Mouse (Mus musculus) left cerebral cortex, adult 6 months (tissue): ENCODE measurements around the gene Olfr1253. TPM values are rescaled to one million over a fixed set of nuclear protein-coding genes. Genes with fewer than 3 reads are reported as not detected.

Experiments
- long read RNA-seq, 2 experiments: library from polyadenylated mRNA; unstranded; transcript quantifications; one replicate each; pipeline ENCODE4 v2.0.0; 2019 to 2020
- polyA plus RNA-seq: library from polyadenylated mRNA; unstranded; fragments of <200 nt; fragmentation: Nextera tagmentation; gene quantifications from 2 replicates; pipeline ENCODE4 v1.2.3, GENCODE M21; 2021

Olfr1253 gene
- polyA plus RNA-seq = not detected in 2 replicates
- long read RNA-seq, experiment 1 = 0 reads
- long read RNA-seq, experiment 2 = 0 reads

DNA sequence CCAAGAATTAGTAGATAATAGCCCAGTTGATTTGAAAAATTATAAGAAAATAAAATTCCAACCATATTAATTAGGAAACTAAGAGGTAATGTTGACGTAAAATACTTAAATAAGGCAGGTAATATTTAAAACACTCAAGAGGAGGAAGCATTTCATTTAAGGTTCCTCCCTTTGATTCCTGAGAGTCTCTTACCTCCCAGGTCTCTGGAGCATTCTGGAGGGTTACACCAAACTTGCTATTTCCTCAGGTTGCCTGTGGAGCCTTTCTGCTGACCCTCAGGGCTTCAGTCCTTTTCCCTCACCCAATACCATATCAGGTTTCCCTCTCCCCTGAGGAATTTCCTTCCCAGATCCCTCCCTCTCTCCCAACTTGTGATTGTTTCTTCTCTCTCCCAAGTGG lies at the start of gene Olfr1253:
Olfr1253 (minus strand) TSS at position 101 of the 400 bp plus-strand sequence.

DNA sequence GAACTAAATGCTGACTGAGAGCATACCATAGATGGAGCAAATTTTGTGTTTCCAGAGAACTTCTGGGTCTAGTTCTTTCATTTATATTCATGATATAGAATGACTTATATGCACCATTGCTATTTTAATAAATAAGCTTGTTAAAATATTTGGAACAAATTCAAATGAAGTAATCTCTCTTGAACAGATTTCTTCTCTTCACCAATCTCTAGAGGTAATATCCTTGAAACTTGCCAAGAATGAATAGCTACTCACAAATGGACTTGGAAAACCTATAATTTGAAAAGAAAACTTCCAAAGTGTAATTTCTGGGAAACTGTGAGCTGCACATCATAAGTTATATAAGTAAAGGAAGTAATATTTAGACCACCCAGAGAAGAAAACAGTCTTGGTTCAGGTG lies 36.6 kb upstream of the Olfr1253 start, which contains the start of gene Olfr1254:
Olfr1254 (minus strand) TSS at position 101 of the 400 bp plus-strand sequence.

DNA sequence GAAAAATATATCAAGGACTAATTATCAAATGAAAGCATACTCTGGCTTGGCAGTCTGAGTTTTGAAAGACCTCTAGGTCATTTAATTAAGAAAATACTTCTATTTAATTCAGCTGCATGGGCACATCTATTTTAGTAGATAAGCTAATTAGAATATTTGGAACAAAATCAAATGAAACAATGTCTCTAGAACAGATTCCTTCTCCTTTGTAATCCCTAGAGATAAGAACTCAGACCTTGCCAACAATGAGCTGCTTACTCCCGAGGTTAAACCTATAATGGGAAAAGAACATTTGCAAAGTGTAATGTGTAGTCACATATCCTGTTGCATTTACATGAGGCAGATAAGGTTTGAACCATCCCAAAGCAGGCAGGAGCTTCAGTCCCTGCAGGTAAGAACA lies 32.0 kb downstream of the Olfr1253 start, which contains the start of gene Olfr1252:
Olfr1252 (minus strand) TSS at position 101 of the 400 bp plus-strand sequence.

Other genes with a start within 250 kb of the Olfr1253 start
- gene Olfr1243, start 225.6 kb downstream of the Olfr1253 start, polyA plus RNA-seq = not detected in 2 replicates
- not detected in 2 replicates for gene Olfr1245, start 178.6 kb downstream of the Olfr1253 start, polyA plus RNA-seq
- not detected in 2 replicates for gene Olfr1246, start 163.9 kb downstream of the Olfr1253 start, polyA plus RNA-seq
- not detected in 2 replicates for gene Olfr1247, start 143.0 kb downstream of the Olfr1253 start, polyA plus RNA-seq
- gene Olfr1248, start 138.8 kb downstream of the Olfr1253 start, polyA plus RNA-seq = not detected in 2 replicates
- not detected in 2 replicates for gene Olfr1249, start 122.1 kb downstream of the Olfr1253 start, polyA plus RNA-seq
- gene Olfr1250, start 95.6 kb downstream of the Olfr1253 start, polyA plus RNA-seq = not detected in 2 replicates
- gene Olfr1251, start 85.2 kb downstream of the Olfr1253 start, polyA plus RNA-seq = not detected in 2 replicates
- gene Olfr1252, start 32.1 kb downstream of the Olfr1253 start, polyA plus RNA-seq = not detected in 2 replicates
- not detected in 2 replicates for gene Olfr1254, start 36.5 kb upstream of the Olfr1253 start, polyA plus RNA-seq
- gene Olfr1255, start 55.0 kb upstream of the Olfr1253 start, polyA plus RNA-seq = not detected in 2 replicates
- not detected in 2 replicates for gene Olfr1256, start 84.5 kb upstream of the Olfr1253 start, polyA plus RNA-seq
- not detected in 2 replicates for gene Olfr48, start 91.1 kb upstream of the Olfr1253 start, polyA plus RNA-seq
- not detected in 2 replicates for gene Olfr1257, start 121.3 kb upstream of the Olfr1253 start, polyA plus RNA-seq
- 0.01 TPM in 1 of 2 replicates, not detected in the other for gene Olfr1258, start 170.2 kb upstream of the Olfr1253 start, polyA plus RNA-seq
- gene Olfr1259, start 191.6 kb upstream of the Olfr1253 start, polyA plus RNA-seq = not detected in 2 replicates
- not detected in 2 replicates for gene Olfr1260, start 217.2 kb upstream of the Olfr1253 start, polyA plus RNA-seq
- gene Olfr1261, start 234.1 kb upstream of the Olfr1253 start, polyA plus RNA-seq = not detected in 2 replicates
- gene Olfr1262, start 243.1 kb upstream of the Olfr1253 start, polyA plus RNA-seq = not detected in 2 replicates